Mouse (Mus musculus) midbrain, embryonic 12.5 days (tissue): ENCODE data around the gene Nr4a1. TPM values are rescaled to one million over a fixed set of nuclear protein-coding genes. Genes with fewer than 3 reads are reported as not detected.

Experiments
- ATAC-seq: fragments of 200-750 bp; cut with Nextera tagmentation; 2 replicates; pipeline ENCODE4 v1.8.0; 2017; ENCODE audit warnings: low read depth, moderate TSS enrichment, moderate library complexity; ENCODE audit not compliant: low FRiP score
- H3K27ac ChIP-seq: fragments of 300-500 bp; sonication (generic); replicated peaks from 2 replicates; pipeline ENCODE4 v1.5.1; 2016; ENCODE audit warnings: mild to moderate bottlenecking
- H3K27me3 ChIP-seq: fragments of 300-500 bp; sonication (generic); 2 replicates; pipeline ENCODE4 v1.6.1; 2016; ENCODE audit warnings: mild to moderate bottlenecking
- H3K36me3 ChIP-seq: fragments of 300-500 bp; sonication (generic); 2 replicates; pipeline ENCODE4 v1.6.1; 2016
- H3K4me1 ChIP-seq: fragments of 300-500 bp; sonication (generic); 2 replicates; pipeline ENCODE4 v1.6.1; 2016
- H3K4me2 ChIP-seq: fragments of 300-500 bp; sonication (generic); replicated peaks from 2 replicates; pipeline ENCODE4 v1.6.1; 2016; ENCODE audit warnings: mild to moderate bottlenecking, moderate library complexity
- H3K4me3 ChIP-seq: fragments of 300-500 bp; sonication (generic); 2 replicates; pipeline ENCODE4 v1.5.1; 2016; ENCODE audit warnings: mild to moderate bottlenecking
- H3K9ac ChIP-seq: fragments of 300-500 bp; sonication (generic); replicated peaks from 2 replicates; pipeline ENCODE4 v1.6.1; 2016; ENCODE audit warnings: mild to moderate bottlenecking, moderate library complexity
- H3K9me3 ChIP-seq: fragments of 300-500 bp; sonication (generic); 2 replicates; pipeline ENCODE4 v1.6.1; 2016; ENCODE audit warnings: mild to moderate bottlenecking
- WGBS: fragments of 180-500 bp; shearing (Covaris S2); methylation state at CpG from one replicate; pipeline ENCODE4 v1.1.7; 2016; 5-methylcytosine and 5-hydroxymethylcytosine counted together
- polyA plus RNA-seq: library from polyadenylated mRNA; unstranded; fragments of >200 nt; fragmentation: Nextera tagmentation; extraction: Ambion mirVana; gene quantifications from 2 replicates; pipeline ENCODE4 v1.2.1, GENCODE M21; 2016

Nr4a1 gene
- polyA plus RNA-seq, 1 experiment from 2014 or later, result 3.4 TPM

DNA sequence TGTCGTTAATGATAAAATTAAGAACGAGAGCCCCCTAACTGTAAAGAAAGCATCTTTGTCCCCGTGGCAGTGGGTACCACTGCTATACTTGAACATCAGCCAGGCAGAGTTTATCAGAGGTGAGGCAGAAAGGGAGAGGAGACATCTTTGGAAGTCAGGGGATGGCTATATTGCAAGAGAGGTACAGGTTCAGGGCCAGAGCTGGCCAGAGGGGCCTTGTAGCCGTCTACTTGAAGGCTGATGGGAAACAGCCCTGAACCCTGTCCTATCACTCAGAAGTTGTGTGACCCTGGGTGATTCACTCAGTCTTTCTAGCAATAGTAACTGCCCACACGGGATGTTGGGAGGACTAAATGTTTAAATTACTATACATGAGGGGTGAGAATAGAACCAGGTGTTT lies 67.1 kb downstream of the Nr4a1 start:
- no peak overlapping the region for H3K9ac ChIP-seq
- ATAC-seq, result no peak
- H3K4me1 ChIP-seq, result peaks cover 6% of the 10 kb centered on the region; the same call in 1 of the 2 replicates
- no peaks in the 10 kb centered on the region for H3K36me3 ChIP-seq
- no peak overlapping the region for H3K4me2 ChIP-seq
- no peaks in the 10 kb centered on the region for H3K27me3 ChIP-seq
- H3K27ac ChIP-seq, result no peak overlapping the region
- no peaks in the 10 kb centered on the region for H3K9me3 ChIP-seq
- 80% methylated on average over 5 of the region's 5 CpGs for WGBS
- H3K4me3 ChIP-seq, result no peak overlapping the region

DNA sequence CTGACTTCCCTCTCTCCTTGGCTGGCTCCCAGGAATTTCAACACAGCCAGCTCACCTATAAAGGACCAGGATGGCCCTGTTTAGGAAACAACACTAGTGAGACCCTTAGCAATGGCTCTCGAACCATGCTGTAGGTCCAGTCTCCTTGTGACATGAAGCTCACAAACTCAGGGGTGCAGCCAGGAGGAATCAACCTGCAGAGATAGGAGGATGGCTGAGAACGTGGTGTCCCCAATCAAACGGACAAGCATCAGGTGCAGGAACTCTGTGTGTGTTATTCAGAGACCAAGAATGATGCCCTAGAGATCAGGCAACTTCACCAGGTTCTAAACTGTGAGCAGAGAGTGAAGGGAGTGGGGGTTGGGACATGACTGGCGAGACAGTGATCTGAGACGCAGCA lies 68.0 kb downstream of the Nr4a1 start:
- Histone ChIP-seq H3K36me3 (no peaks in the 10 kb centered on the region), H3K9me3 (no peaks in the 10 kb centered on the region), H3K27ac (no peak overlapping the region), H3K9ac (no peak overlapping the region), H3K4me2 (no peak overlapping the region), H3K27me3 (no peaks in the 10 kb centered on the region), H3K4me3 (no peak overlapping the region), H3K4me1 (no peaks in the 10 kb centered on the region)
- ATAC-seq, result no peak
- WGBS, result 86% methylated on average over 5 of the region's 5 CpGs

- Histone ChIP-seq H3K36me3 (no peaks in the 10 kb centered on the region), H3K4me3 (no peak overlapping the region), H3K9me3 (no peaks in the 10 kb centered on the region), H3K4me1 (no peaks in the 10 kb centered on the region), H3K4me2 (no peak overlapping the region), H3K27me3 (no peaks in the 10 kb centered on the region), H3K27ac (no peak overlapping the region), H3K9ac (no peak overlapping the region)
- 89% methylated on average over 7 of the region's 7 CpGs for WGBS
- ATAC-seq, result no peak
These were observed 68.6 kb downstream of the Nr4a1 start for GRCm38 (mm10) chr15:101322640-101323039.

- Histone ChIP-seq H3K4me2 (no peak overlapping the region), H3K9me3 (no peaks in the 10 kb centered on the region), H3K4me3 (no peak overlapping the region), H3K9ac (no peak overlapping the region), H3K27ac (no peak overlapping the region), H3K27me3 (no peaks in the 10 kb centered on the region), H3K4me1 (no peaks in the 10 kb centered on the region), H3K36me3 (no peaks in the 10 kb centered on the region)
- no peak for ATAC-seq
- 93% methylated on average over 5 of the region's 5 CpGs for WGBS
These were observed 69.4 kb downstream of the Nr4a1 start for GRCm38 (mm10) chr15:101323511-101323910.

Other genes with a start within 250 kb of the Nr4a1 start
- not detected in 2 replicates for gene Gm47841, start 206.9 kb upstream of the Nr4a1 start, polyA plus RNA-seq
- gene Fignl2, start 175.7 kb upstream of the Nr4a1 start, polyA plus RNA-seq, result 0.34 and 0.37 TPM in 2 replicates
- gene Ankrd33, start 138.5 kb upstream of the Nr4a1 start, polyA plus RNA-seq, result not detected in 2 replicates
- 8.0 and 10.7 TPM in 2 replicates for gene Acvrl1, start 125.7 kb upstream of the Nr4a1 start, polyA plus RNA-seq
- 12.6 and 14.8 TPM in 2 replicates for gene Acvr1b, start 80.2 kb upstream of the Nr4a1 start, polyA plus RNA-seq
- gene Grasp, start 30.1 kb upstream of the Nr4a1 start, polyA plus RNA-seq, result 5.5 and 5.9 TPM in 2 replicates
- 63.9 and 68.1 TPM in 2 replicates for gene Atg101, start 30.0 kb downstream of the Nr4a1 start, polyA plus RNA-seq
- gene 6030408B16Rik, start 38.9 kb downstream of the Nr4a1 start, polyA plus RNA-seq, result 0.15 TPM in 1 of 2 replicates, not detected in the other
- 0.14 and 0.18 TPM in 2 replicates for gene Krt80, start 115.9 kb downstream of the Nr4a1 start, polyA plus RNA-seq
- gene Krt7, start 156.8 kb downstream of the Nr4a1 start, polyA plus RNA-seq, result 5.8 and 6.3 TPM in 2 replicates
- 0.15 and 0.22 TPM in 2 replicates for gene Krt87, start 184.5 kb downstream of the Nr4a1 start, polyA plus RNA-seq
- gene Krt88, start 193.5 kb downstream of the Nr4a1 start, polyA plus RNA-seq, result not detected in 2 replicates
- not detected in 2 replicates for gene Krt81, start 209.5 kb downstream of the Nr4a1 start, polyA plus RNA-seq
- not detected in 2 replicates for gene Krt86, start 219.2 kb downstream of the Nr4a1 start, polyA plus RNA-seq
- not detected in 2 replicates for gene Krt83, start 237.2 kb downstream of the Nr4a1 start, polyA plus RNA-seq